Mouse (Mus musculus) layer of hippocampus, adult 9-11 months (tissue): ENCODE measurements around the gene Gucy1b2.
A peak's percentile ranks its signal among the peaks of the same experiment; 100 is the strongest.

Experiments
- DNase-seq: peaks from one replicate; pipeline ENCODE4 v3.0.0; 2022

Gene Gucy1b2

DNA sequence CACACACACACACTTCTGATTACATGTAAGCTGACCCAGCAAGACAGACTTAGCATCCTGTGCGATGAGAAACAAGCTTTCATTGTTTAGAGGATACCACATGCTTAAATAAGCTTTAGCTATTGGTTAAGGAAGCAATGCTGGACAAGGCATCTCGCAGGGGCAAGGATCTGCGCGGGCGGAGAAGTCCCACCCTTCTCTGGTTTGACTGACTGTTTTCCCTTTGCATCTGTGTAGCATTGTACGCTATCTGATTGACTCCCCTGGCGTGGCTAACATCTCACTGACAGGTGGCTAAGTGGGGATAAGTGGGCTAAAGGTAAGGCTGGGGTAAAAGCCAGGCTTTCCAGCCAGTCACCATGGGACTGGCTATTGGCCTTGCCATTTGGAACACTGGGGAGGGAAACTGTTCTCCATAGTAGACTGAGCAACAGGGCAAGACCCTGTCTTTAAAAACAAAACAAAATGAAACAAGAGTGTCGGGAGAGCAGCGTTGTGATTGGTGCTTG, at the start of gene Gucy1b2:
Gene Gucy1b2 (minus strand): TSS at position 51 of the 509 bp plus-strand sequence.
- DNase-seq: no peak

- DNase-seq: no peak
Measured at GRCm38 (mm10) chr14:62497391-62497790, 41.3 kb upstream of the Gucy1b2 start.

GRCm38 (mm10) chr14:62496501-62496900, 40.4 kb upstream of the Gucy1b2 start:
- no peak for DNase-seq

DNA sequence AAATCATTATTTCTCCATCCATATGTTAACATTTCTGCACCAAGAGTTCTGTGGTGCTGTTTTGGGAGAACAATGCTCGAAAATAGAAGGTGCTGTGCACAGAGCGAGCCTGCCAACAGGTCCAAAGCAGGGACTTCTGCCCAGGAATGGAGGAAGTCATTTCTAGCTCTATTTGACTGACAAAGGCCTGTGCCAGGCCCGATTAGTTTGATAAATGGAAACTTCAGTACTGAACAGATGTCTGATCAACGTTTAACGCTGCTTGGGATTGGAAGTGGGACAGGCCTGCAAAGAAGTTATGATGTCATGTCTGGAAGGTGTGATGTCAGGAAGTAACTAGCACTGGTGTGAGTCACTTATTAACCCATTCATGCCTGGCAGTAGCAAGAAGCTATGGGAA, 37.4 kb upstream of the Gucy1b2 start:
- DNase-seq: peak; percentile 34

- peak; percentile 77 for DNase-seq
Measured at GRCm38 (mm10) chr14:62492196-62492850, 36.2 kb upstream of the Gucy1b2 start.

- no peak for DNase-seq
Measured at GRCm38 (mm10) chr14:62488270-62488669, 32.2 kb upstream of the Gucy1b2 start.

- DNase-seq: no peak
Measured at GRCm38 (mm10) chr14:62481381-62481780, 25.3 kb upstream of the Gucy1b2 start.

DNA sequence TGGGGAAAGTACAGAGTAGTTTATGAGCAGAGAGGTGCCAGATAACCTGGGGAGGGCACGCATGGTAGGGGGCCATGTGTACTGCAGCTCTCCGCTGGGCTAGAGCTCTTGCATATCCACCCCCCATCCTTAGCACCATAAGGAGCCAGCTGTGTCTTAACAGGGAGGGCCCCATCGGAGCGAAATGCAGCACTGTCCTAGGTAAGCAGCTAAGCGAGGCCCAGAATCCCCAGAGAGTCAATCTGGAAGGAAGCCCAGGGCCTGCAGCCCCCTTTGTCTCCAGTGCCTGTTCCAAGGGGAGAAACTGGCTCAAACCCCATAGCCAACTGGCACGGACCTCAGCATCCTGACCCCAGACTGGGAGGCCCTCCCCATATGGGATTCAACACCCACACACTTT, 23.3 kb upstream of the Gucy1b2 start:
- DNase-seq: no peak

DNA sequence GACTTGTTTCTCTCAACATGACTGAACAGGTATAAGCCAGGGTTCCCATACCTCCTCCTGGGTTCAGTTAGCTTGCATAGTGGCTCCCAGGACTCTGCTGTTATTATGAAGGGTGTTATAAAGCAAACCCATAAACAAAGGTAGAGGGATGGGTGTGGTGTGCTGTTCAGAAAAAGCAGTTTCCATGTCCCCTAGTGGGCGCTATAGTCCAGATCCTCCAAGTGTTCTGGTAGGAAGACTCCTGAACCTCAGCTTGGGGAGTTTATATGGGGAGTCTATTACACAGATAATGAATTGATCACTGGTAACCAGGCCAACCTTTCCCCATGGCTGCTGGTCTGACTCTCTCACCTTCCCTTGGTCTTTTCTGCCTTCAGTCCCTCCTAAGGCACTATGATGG, 18.4 kb upstream of the Gucy1b2 start:
- no peak for DNase-seq

DNA sequence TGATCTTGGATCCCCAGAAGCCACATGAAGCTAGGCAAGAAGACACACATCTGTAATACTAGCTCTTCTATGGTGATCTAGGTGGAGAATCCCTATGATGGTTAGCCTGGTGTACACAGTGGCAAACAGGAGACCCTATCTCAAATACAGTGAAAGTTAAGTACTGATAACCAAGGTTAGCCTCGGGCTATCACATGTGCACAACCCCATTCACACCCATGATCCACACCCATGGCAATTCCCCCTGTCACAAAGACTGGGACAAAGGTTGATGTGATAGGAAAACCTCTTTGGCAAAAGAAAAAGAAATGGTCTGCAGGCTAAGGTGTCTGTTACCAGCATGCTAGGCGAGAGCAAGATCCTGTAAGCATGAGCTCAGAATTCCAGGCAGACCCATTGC, 16.0 kb upstream of the Gucy1b2 start:
- no peak for DNase-seq

GRCm38 (mm10) chr14:62468753-62469125, 12.7 kb upstream of the Gucy1b2 start:
- no peak for DNase-seq

- DNase-seq: no peak
Measured at GRCm38 (mm10) chr14:62468119-62468752, 12.1 kb upstream of the Gucy1b2 start.

DNA sequence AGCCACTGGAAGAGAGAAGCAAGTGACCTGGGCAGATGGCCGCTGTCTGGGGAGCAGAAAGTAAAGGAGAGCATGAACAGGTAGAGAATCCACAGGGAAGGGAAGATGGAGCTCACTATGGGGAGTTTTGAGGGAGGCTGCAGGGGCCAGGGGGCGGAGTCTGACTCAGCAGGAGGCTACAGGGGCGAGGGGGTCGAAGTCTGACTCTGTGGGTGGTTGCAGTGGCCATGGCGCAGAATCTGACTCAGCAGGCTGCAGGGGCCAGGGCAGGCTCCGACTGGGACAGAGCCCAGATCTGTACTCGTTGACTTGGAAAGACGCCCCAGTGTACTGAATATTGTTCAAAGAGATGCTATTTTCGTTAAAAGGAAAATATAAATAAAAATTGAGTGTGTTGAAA, 8.9 kb upstream of the Gucy1b2 start:
- DNase-seq: peak; percentile 18

GRCm38 (mm10) chr14:62459541-62459940, 3.5 kb upstream of the Gucy1b2 start:
- no peak for DNase-seq

DNA sequence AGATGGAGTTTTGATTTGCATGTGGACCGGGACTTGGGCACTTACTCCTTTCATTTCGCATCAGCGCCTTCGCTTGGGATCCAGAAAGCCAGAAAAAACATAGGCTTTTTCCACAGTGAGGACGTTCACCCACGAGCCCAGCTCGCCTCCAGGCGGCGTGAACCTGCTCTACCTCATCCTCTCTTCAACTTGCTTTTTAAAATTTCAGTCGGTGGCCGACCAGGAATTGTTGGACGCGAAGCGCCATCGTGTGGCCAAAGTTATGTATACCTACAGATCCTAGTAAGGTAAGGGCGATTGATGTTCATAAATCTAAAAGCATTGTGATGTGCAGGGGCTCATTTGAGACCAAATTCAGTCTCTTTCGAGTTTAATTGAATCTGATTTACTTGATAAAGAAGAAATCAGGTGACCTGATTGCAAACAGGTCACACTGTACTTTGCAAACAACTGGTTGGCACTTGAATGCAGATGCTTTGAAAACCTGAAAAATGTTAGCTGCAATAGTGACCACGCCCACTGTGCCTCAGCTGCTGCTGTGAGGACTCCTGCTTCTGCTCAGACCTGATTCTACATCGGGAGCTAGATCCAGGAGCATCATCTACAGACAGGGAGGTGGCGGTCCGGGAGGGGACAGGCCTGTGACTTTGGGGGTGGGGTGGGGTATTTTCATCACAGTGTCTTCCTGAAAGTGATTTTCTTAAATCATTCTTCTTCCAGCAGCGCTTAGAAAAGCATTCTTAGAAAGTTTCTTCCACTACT, 1.5 kb upstream of the Gucy1b2 start:
- DNase-seq: peak; percentile 80

- no peak for DNase-seq
Measured at GRCm38 (mm10) chr14:62455570-62455879, 564 bp downstream of the Gucy1b2 start.

- peak; percentile 28 for DNase-seq
Measured at GRCm38 (mm10) chr14:62454760-62455569, 1.1 kb downstream of the Gucy1b2 start.

DNA sequence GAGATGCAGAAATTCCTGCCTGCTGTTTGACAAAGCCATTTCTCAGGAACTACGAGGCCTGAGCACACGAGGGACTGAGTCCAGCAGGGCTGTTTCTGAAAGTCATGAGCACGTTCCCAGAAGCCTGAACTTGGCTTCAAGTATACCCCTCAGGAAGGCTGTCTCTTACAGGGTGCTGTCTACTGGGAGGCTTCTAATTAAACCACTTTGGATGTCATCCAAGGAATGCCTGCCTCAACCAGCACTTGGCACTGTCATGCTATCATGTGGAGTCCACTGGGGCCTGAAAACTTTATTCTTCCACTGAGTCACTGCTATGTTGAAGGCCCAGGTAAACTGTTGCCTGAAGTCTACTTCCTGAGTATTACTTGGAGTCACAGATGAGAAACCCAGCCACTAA, 2.0 kb downstream of the Gucy1b2 start:
- no peak for DNase-seq

DNA sequence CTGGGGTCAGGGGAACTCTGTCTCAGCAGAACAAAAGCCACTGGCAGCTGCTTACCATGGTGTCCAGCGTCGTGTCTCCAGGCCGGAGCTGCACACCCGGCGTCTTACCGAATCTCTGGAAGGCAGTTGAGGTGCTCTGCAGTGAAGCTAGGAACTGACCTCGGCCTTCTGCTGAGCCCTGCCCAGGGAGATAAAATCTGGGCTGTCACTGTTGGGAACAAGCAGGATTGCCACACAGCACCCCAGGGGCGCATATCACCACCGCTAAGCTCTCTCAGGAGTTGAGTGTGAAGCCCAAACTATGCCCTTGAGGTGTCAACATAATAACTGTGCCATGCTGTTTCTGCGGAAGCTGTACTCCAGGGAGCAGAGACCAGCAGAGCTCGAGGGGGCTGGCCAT, 2.8 kb downstream of the Gucy1b2 start:
- no peak for DNase-seq

DNA sequence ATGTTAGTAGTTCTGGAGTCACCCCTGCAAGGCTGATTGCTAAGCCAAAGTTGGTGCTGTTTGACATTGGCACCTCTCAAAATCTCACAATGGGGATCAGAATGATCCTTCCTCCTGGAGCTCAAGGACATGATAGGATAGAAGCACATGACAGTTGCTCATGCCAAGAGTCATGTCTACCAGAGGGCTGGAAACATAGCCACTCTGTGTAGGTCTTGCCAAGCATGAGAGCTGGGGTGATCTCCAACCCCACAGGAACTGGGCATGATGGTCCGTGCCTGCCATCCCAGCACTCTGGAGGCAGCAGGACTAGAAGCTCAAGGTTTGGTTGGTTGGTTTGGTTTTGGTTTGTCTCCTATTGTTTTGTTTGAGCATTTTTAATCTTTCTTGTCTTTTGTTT, 5.4 kb downstream of the Gucy1b2 start:
- DNase-seq: no peak

DNA sequence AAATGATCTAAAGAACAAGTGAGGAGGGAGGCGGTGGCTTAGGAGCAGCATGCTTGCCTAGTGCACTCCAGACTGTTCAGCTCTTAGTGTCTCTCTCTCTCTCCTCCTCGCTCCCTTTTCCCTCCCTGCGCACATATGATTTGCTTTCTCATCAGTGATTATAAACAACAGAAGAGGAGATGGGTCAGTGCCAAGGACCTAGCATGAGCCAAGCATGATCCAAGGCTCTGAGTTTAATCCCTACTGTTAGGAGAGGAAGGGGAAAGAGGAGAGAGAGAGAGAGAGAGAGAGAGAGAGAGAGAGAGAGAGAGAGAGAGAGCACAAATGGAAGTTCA, 8.9 kb downstream of the Gucy1b2 start:
- no peak for DNase-seq

DNA sequence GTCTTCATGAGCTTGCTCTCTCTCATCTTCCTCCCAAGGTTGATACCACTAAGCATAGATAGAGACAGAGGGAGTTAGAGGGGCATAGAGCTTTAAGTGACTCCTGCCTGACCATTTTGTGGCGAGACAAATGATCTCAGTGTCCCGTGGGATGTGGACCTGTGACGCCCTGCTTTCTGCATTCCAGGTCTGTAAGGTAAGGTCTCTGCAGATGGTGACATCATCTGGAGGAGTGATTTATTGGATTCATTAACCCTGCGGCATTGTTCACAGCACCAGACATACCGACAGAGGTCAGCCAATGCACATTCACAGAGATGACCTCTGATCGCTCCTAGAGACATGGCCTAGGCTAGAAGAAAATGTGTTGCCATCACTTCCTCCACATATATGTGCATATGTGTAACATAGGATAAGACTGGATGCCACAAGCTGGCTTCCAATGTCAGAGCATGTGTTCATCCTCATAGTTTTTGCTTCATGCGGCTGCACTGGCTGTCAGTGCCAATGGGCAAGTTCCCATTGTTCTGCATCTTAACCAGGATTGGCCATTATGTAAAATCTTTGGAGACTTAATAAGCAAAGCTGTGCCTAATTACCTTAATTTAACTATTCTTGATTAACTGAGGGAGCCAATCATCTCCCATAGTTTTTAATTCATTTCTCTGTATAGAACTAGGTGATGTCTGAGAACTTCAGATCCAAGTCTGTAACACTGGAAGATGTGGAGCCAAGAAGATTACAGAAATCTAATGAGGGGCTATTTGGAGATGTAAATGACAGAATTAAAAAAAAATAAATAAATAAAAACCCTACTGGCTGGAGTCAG, 9.5 kb downstream of the Gucy1b2 start:
- no peak for DNase-seq
